Mouse (Mus musculus) CD8-positive naive resting alpha-beta T cell, adult 2 months (primary cell): ENCODE results near the gene Rrh.
"Not testable (repeated sequence)": the region's sequence is repeated elsewhere in the genome, so short reads cannot be mapped to it uniquely, and the experiment has no call there.

Experiments used
- DNase-seq, 2 experiments: peaks; one replicate each; pipeline ENCODE4 v3.0.0; 2022; ENCODE audit warnings: low read depth in 2 of 2, low spot score in 2 of 2

Rrh gene

DNA sequence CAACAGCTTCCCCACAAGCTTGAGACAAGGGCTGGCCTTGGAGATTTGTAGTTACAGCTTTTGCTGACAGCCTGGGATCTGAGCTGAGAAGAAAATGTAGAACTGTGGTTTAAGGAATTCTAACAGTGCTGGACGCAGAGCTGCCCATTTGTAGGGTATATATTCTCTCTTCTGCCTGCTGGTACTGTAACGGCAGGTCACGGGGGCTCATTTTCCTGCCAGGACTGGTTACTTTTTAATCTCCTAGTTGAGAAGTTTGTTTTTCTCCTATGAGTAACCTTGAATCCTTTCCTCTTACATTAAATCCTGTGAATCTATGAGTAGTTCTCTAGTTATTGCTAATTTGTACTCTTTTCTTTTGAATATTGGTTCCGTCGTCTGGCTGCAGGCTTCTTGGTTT is 28.6 kb downstream of the Rrh start:
- DNase-seq: no peak

DNA sequence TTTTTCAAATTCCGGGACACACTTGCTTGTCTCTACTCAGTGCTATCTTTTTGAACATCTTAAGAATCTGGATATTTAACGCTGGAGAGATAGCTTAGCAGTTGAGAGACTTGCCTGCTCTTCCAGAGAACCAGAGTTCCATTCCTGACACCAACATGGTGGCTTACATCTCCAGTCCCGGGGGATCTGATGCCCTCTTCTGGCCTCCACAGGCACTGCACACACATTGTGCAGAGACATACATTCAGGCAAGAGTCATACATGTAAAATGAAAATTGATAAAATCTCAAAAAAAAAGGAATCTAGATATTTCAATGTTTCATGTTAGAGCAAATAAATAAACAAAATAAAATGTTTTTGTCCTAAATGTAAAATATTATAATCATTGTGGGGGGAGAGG is 39.6 kb downstream of the Rrh start:
- no peak for DNase-seq

DNA sequence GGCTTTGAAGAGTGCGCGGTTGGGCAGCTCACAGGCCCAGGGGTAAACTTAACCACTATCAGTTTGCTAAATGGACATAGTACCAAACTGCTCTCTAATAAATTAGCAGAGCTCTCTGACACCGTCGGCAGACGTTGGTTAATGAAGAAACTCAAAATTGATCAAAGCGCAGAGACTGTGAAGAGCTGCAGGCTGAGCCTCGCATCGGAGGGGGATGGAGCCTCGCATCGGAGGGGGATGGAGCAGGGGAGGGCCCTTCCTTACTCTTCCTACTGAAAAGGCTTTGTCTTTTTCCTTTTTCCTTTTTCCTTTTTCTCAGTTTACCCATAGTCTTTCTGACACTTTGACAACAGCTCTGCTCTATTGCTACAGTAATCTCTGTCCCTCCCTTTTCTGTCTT is 41.0 kb downstream of the Rrh start:
- DNase-seq: no peak

DNA sequence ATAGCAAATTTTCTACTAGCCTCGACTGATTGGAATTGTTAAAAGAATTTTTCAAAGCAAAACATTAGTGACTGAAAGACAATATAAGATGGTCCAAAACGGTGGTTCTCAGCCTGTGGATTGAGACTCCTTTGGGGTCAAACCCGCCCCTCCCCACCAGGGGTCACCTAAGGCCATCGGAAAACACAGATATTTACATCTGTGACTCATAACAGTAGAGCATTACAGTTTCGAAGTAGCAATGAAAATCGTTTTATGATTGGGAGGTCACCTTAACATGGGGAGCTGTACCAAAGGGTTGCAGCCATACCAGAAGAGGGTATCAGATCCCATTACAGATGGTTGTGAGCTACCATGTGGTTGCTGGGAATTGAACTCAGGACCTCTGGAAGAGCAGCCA is 51.2 kb downstream of the Rrh start:
- no peak for DNase-seq

DNA sequence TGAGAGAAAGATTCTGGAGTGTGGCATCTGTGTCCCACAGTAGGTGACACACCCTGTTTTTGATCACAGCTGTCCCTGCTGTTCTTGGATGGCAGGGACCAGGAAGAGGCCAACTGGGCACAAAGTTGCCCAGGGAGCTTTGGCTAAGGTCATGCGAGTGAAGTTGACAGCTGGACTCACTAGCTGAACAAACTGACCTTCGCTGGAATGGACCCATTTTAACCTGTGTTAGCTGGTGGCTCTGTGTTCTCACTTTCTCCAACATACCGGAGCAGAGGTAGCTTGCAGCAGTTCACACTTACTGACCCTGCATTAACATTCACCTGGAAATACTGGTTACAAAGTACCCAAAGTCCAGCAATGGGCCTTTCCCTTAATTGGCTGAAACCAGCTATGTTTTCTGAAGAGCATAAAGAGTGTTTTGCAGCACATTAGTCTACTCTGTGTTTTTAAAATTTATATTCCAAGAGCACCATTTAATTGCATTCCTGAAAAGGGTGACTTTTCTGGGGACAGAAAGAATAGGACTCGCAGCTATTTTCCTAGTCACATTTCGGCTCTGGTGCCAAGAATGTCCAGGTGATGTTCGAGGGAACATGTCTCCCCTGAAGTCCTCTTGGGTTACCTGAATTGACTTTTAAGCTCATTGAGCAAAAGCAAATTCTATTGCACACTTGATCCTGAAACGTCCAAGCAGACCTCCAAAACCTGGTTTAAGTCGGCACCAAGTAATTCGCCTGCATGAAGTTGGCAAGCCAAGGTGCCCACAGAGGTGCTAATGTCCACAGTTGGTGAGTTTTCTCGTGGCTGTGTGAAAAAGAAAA is 55.2 kb downstream of the Rrh start:
- DNase-seq: no peak

DNA sequence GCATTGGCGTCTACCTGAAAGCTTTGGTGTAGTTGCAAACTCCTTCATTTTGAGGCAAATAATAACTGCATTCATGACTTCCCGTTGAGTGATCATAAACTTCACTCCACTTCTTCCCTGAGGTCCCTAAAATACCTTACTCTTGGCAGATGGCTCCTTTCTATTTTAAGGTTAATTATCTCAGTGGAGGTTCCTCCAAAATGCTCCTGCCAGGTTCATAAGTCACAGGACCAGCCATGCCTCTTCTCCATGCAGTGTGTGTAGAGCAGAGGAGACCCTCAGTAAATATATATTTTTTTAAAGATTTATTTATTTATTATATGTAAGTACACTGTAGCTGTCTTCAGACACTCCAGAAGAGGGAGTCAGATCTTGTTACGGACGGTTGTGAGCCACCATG is 56.3 kb downstream of the Rrh start:
- no peak for DNase-seq

DNA sequence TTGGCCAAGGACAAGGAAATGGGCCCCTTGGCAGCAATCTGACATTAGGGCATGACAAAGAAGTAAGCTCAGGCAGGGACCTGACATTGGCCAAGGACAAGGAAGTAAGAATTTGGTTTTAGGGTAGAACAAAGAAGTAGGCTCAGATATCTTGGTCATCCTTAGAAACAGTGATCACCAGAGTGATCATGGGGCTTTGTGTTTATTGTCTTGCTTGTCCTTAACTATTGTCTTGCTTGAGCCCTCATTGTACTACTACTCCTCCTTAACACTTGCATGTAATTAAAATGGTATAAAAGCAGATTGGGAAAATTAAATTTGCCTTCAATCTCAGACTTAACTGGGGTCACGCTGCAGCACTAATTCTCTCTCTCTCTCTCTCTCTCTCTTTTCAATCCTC is 64.8 kb downstream of the Rrh start:
- DNase-seq: not testable (repeated sequence)

DNA sequence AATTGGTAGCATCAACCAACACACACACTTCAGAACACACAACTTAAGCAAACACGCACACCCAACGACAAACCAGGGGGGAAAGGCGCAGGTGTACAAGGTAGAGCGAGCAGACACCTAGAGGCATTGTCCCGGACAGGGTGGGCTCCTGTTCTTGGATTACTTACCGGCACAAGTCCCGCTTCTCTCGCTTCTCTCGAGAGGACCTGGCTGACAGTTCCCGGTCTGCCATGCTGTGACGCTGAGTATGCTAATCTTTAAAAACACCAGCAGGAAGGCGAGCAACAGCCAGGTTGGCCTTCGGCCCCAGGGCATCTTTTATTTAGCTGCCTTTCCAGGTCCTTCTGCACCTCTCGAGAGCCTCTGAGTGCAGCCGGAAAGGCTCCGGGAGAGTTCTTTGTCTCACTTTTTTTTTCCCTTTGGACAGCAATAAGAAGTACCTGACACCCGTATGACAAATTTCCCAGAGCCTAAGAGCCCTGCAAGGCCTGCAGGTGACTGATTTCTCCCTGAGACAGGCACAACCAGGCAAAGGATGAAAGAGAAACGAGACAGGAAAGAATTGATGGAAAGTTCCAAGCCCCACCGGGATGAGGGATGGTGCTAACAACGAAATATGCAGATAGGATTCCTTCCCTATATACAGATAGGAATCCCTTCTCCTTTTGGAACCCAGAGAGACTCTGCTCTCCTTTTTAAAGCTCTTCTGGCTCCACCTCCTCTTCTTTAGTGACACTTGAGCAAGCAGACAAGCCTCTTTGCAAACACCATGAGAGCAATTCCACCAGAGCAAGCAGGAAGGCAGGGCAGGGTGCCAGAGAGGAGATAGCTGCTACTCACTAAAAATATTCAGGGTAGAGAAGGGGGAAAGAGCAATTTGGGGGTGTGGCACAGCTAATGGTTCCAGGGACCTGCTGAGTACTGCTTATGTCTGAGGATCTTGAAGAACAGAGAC is 67.5 kb downstream of the Rrh start, which contains the start of gene Egf:
Egf (minus strand) TSS at position 667 of the 955 bp plus-strand sequence.
- no peak for DNase-seq
